Mouse (Mus musculus) CH12.LX (cell line): ENCODE measurements around the gene Foxl2. TPM values are rescaled to one million over a fixed set of nuclear protein-coding genes. Genes with fewer than 3 reads are reported as not detected.

Experiments used
- DNase-seq: peaks from one replicate; pipeline ENCODE4 v3.0.0-alpha.2; 2013; ENCODE audit errors: extremely low read depth
- H3K27ac ChIP-seq: 2 replicates; pipeline ENCODE4 v1.5.1; 2012; ENCODE audit warnings: low read depth, mild to moderate bottlenecking, control low read depth, moderate library complexity; ENCODE audit not compliant: insufficient read depth
- H3K27me3 ChIP-seq: replicated peaks from 2 replicates; pipeline ENCODE3; 2012; ENCODE audit warnings: inconsistent platforms
- H3K36me3 ChIP-seq, 2 experiments: replicated peaks in 1 of 2; 2 replicates each; pipeline versions ENCODE3 to v1.6.1; 2012; ENCODE audit warnings: inconsistent platforms in 1 of 2, low read length in 1 of 2, mild to moderate bottlenecking in 1 of 2, mixed read lengths in 1 of 2, moderate library complexity in 1 of 2; ENCODE audit not compliant: control insufficient read depth in 1 of 2, insufficient read depth in 1 of 2
- H3K4me1 ChIP-seq, 2 experiments: 2 replicates each; pipeline ENCODE4 v1.6.1; 2012; ENCODE audit warnings: inconsistent platforms in 1 of 2, moderate library complexity in 1 of 2; ENCODE audit not compliant: insufficient read depth in 2 of 2, control insufficient read depth in 1 of 2
- H3K4me2 ChIP-seq: 2 replicates; pipeline ENCODE4 v1.6.1; 2012; ENCODE audit warnings: low read depth, mild to moderate bottlenecking, control low read depth; ENCODE audit not compliant: poor library complexity, insufficient read depth, severe bottlenecking
- H3K4me3 ChIP-seq, 3 experiments: fragments of 150-350 bp in 1 of 3; sonication (generic) in 1 of 3; replicated peaks in 1 of 3; 2 replicates each; pipeline versions ENCODE3 to v1.5.1; 2011 to 2012; ENCODE audit warnings: low read depth in 2 of 3, low read length in 2 of 3, mild to moderate bottlenecking in 2 of 3, moderate library complexity in 2 of 3, control low read depth in 1 of 3, improper control_type of control experiment in 1 of 3, inconsistent platforms in 1 of 3, mixed read lengths in 1 of 3; ENCODE audit not compliant: poor library complexity in 1 of 3
- H3K79me2 ChIP-seq: replicated peaks from 2 replicates; pipeline ENCODE4 v1.6.1; 2012; ENCODE audit warnings: mild to moderate bottlenecking, moderate library complexity; ENCODE audit not compliant: control insufficient read depth, poor library complexity, insufficient read depth, severe bottlenecking; ENCODE audit errors: extremely low read depth
- H3K9ac ChIP-seq: 2 replicates; pipeline ENCODE4 v1.6.1; 2012; ENCODE audit warnings: low read depth, mild to moderate bottlenecking, control low read depth, moderate library complexity; ENCODE audit not compliant: insufficient read depth
- H3K9me3 ChIP-seq: replicated peaks from 2 replicates; pipeline ENCODE3; 2012; ENCODE audit warnings: low read length, inconsistent platforms, mixed read lengths
- CHD2 ChIP-seq: IDR thresholded peaks from 2 replicates; pipeline ENCODE4 v1.6.1; 2011; ENCODE audit warnings: low read length, improper control_type of control experiment
- EP300 ChIP-seq: IDR thresholded peaks from 2 replicates; pipeline ENCODE4 v1.6.1; 2011; ENCODE audit warnings: low read length, improper control_type of control experiment
- IRF4 ChIP-seq: IDR thresholded peaks from 2 replicates; pipeline ENCODE4 v1.6.1; 2014; ENCODE audit warnings: low read depth, mild to moderate bottlenecking, inconsistent platforms, low read length, improper control_type of control experiment
- JUN ChIP-seq: IDR thresholded peaks from 2 replicates; pipeline ENCODE4 v1.6.1; 2011; ENCODE audit warnings: low read depth, mild to moderate bottlenecking, low read length, improper control_type of control experiment, moderate library complexity; ENCODE audit not compliant: insufficient read depth
- JUND ChIP-seq: conservative IDR thresholded peaks from 2 replicates; pipeline ENCODE4 v1.6.1; 2011; ENCODE audit warnings: low read depth, low read length, improper control_type of control experiment
- MAZ ChIP-seq: IDR thresholded peaks from 2 replicates; pipeline ENCODE4 v1.6.1; 2012; ENCODE audit warnings: low read depth, mild to moderate bottlenecking, inconsistent platforms, low read length, improper control_type of control experiment, moderate library complexity
- NELFE ChIP-seq: IDR thresholded peaks from 2 replicates; pipeline ENCODE4 v1.6.1; 2011; ENCODE audit warnings: low read depth, low read length, improper control_type of control experiment
- NRF1 ChIP-seq: IDR thresholded peaks from 2 replicates; pipeline ENCODE4 v1.6.1; 2014; ENCODE audit warnings: low read depth, mild to moderate bottlenecking, inconsistent platforms, low read length, improper control_type of control experiment, moderate library complexity
- POLR2A ChIP-seq: IDR thresholded peaks from 2 replicates; pipeline ENCODE4 v1.6.1; 2011; ENCODE audit warnings: low read depth, mild to moderate bottlenecking, improper control_type of control experiment, low read length
- RAD21 ChIP-seq: IDR thresholded peaks from 2 replicates; pipeline ENCODE4 v1.6.1; 2011; ENCODE audit warnings: low read depth, mild to moderate bottlenecking, low read length, improper control_type of control experiment, moderate library complexity
- SMC3 ChIP-seq: IDR thresholded peaks from 2 replicates; pipeline ENCODE4 v1.6.1; 2011; ENCODE audit warnings: low read depth, low read length, improper control_type of control experiment
- TBP ChIP-seq: conservative IDR thresholded peaks from 2 replicates; pipeline ENCODE4 v1.6.1; 2011; ENCODE audit warnings: low read depth, low read length, improper control_type of control experiment
- TCF12 ChIP-seq: IDR thresholded peaks from 2 replicates; pipeline ENCODE4 v1.6.1; 2014; ENCODE audit warnings: low read depth, mild to moderate bottlenecking, inconsistent platforms, low read length, improper control_type of control experiment
- UBTF ChIP-seq: IDR thresholded peaks from 2 replicates; pipeline ENCODE4 v1.6.1; 2012; ENCODE audit warnings: low read depth, mild to moderate bottlenecking, inconsistent platforms, low read length, improper control_type of control experiment, moderate library complexity
- ZC3H11A ChIP-seq: IDR thresholded peaks from 2 replicates; pipeline ENCODE4 v1.6.1; 2012; ENCODE audit warnings: low read depth, mild to moderate bottlenecking, inconsistent platforms, low read length, improper control_type of control experiment
- ZMIZ1 ChIP-seq: IDR thresholded peaks from 2 replicates; pipeline ENCODE4 v1.6.1; 2012; ENCODE audit warnings: low read depth, mild to moderate bottlenecking, inconsistent platforms, low read length, improper control_type of control experiment
- ZNF384 ChIP-seq: IDR thresholded peaks from 2 replicates; pipeline ENCODE4 v1.6.1; 2012; ENCODE audit warnings: low read depth, low read length, improper control_type of control experiment, inconsistent platforms
- dilution Hi-C: fragments of 300-500 bp; cut with MboI; formaldehyde crosslinking; loops from 2 replicates; pipeline ENCODE4 v1.14.3; 2020; ENCODE audit warnings: low sequenced_read_pairs; ENCODE audit not compliant: extremely low pct_unique_long_range_greater_than_20kb, extremely low pct_ligation_motif_present
- in situ Hi-C: fragments of 300-500 bp; cut with MboI; formaldehyde crosslinking; loops from 3 replicates; pipeline ENCODE4 v1.14.3; 2019; ENCODE audit warnings: low sequenced_read_pairs, low pct_ligation_motif_present, low pct_unique_long_range_greater_than_20kb, mixed read lengths
- polyA plus RNA-seq: library from polyadenylated mRNA; unstranded; fragments of >175 nt; gene quantifications from 2 replicates; pipeline ENCODE4 v1.2.1, GENCODE M21; 2012; ENCODE audit warnings: low read depth; ENCODE audit not compliant: insufficient read length
- total RNA-seq, 2 experiments: library from RNA; depleted of rRNA; stranded (reverse); fragments of 300-350 nt in 1 of 2; fragments of >200 nt in 1 of 2; gene quantifications; 2 replicates each; pipeline ENCODE4 v1.2.3; 2012 to 2014

Foxl2 gene
- total and polyA plus RNA-seq, 3 experiments, result not detected

DNA sequence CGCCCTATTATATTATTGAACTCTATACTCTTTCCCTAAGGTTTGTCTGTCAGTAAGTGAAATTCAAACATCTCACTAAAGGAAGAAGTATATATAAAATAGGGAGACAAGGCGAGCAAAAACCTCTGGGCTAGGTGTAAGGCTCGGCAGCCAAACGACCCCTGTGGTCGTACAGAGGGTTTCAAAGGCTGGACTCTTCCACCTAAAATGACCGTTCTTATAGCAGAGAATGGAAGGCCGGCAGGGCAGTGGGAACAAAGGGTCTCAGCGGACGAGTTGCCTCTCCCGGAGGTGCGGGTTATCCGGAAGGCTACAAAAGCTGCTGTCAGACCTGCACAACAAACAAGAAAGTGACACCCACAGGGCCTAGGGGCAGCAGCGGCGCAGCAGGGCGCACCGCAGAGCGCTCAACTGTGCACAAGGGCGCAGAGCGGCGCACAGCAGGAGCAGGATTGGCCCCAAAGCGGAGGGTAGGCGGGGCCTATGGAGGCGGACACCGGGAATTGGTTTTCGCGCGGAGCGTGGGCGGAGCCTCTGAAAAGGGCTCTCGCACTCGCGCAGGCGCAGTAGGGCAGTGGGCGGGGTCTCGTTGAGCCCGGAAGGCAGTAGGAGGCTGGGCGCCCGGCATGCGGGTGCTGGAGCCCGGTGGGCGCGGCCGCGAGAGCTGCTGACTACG, 30.9 kb downstream of the Foxl2 start, which contains the start of gene Faim (continued):
- TF ChIP-seq IRF4, result peak; percentile 36; the same call in 1 of the 2 replicates
- no peak for TF ChIP-seq UBTF

DNA sequence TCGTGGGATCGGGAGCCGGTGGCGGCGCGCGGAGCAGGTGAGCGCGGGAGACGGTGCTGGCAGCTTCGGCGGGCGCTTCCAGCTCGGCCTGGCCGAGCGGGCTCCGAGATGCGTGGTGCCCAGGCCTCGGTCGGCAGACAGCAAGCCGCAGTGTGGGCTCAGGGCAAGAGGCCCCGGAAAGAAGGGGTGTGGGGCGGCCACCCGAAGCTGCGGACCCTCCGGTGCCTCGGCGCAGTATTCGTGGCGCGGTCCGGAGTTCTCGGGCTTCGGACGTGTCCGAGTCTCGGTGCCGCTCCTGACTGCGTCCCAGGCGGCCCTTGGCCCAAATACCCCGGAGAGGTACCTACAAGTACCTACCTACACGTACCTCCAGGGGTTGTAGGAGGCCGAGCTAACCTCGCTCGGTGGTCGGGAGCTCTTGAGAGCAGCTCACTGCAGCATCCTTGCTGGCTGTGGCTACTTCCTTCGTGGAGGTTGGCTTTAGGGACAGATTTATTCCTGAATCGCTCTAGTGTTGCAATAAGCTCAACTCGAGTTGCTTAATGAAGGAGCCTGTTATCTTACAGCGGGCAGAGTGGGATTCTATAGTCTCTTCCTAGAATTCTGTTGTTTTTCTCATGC, 31.5 kb downstream of the Foxl2 start:
- no peaks in the 10 kb centered on the region for H3K9me3 ChIP-seq
- H3K36me3 ChIP-seq, result peaks cover 0 to 2% of the 10 kb centered on the region in 2 experiments
- peak overlapping the region; percentile 92 for H3K4me2 ChIP-seq
- no peak overlapping the region for H3K27ac ChIP-seq
- peak; percentile 24 for DNase-seq
- dilution Hi-C loops, result no loop called here
- H3K9ac ChIP-seq, result peak overlapping the region; percentile 64
- TF ChIP-seq RAD21, result no peak
- no peak for TF ChIP-seq TCF12
- no peak for TF ChIP-seq MAZ
- no peak for TF ChIP-seq UBTF
- TF ChIP-seq EP300, result no peak
- no peak for TF ChIP-seq ZNF384
- TF ChIP-seq TBP, result no peak
- TF ChIP-seq ZMIZ1, result no peak
- no peak for TF ChIP-seq SMC3
- no peak for TF ChIP-seq NELFE
- no peak for TF ChIP-seq CHD2
- TF ChIP-seq NRF1, result no peak
- no peak for TF ChIP-seq ZC3H11A
- no peak for TF ChIP-seq POLR2A
- TF ChIP-seq, all 38 proteins: peak for 0
- in situ Hi-C loops, result no loop called here
- Histone ChIP-seq H3K27me3 (peaks cover 5% of the 10 kb centered on the region), H3K4me3 (peak overlapping the region; percentile 82 to 97 (median 86)), H3K4me1 (peaks cover 4 to 41% of the 10 kb centered on the region in 2 experiments; a peak in 3 of 4 replicates), H3K79me2 (peaks cover 18% of the 10 kb centered on the region)

DNA sequence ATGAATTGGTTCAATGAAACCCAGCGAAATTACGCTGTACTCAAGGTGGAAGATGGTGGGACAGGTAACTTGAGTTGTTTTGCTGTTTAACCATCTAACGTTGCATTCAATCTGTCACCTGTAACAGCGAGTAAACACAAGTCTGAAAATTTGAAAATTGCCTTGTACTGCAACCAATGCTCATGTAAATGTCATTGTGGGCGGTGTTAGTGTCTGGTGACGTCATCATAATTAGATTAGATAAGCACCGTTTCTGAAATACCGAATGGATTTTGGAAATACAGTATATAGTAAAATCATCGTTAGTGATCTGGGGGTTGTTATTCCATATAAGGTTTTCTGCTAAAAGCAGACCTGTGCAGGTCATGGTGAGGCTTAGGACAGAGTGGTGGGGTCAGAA, 32.0 kb downstream of the Foxl2 start:
- in situ Hi-C loops (no loop called here), dilution Hi-C loops (no loop called here)
- H3K9me3 ChIP-seq, result no peaks in the 10 kb centered on the region
- peaks cover 18% of the 10 kb centered on the region for H3K79me2 ChIP-seq
- peaks cover 2 to 3% of the 10 kb centered on the region in 2 experiments for H3K36me3 ChIP-seq
- H3K27me3 ChIP-seq, result peaks cover 5% of the 10 kb centered on the region
- H3K4me2 ChIP-seq, result peak overlapping the region; percentile 92
- no peak overlapping the region for H3K27ac ChIP-seq
- peak; percentile 33 for DNase-seq
- no peak for TF ChIP-seq ZMIZ1
- peak; percentile 60; the same call in 1 of the 2 replicates for TF ChIP-seq JUND
- peak; percentile 49; the same call in 1 of the 2 replicates for TF ChIP-seq JUN
- H3K4me3 ChIP-seq, result peak overlapping the region; percentile 82 to 97 (median 86)
- H3K4me1 ChIP-seq, result peaks cover 4 to 41% of the 10 kb centered on the region in 2 experiments; a peak in 3 of 4 replicates
- peak overlapping the region; percentile 64 for H3K9ac ChIP-seq
